Mouse (Mus musculus): Measurements from ENCODE around the gene Gm17490.
A peak's percentile ranks its signal among the peaks of the same experiment; 100 is the strongest.
"Not testable (repeated sequence)": the region's sequence is repeated elsewhere in the genome, so short reads cannot be mapped to it uniquely, and the experiment has no call there.

Gene Gm17490

GRCm38 (mm10) chr2:11635471-11636137 lies 9.5 kb upstream of the Gm17490 start:
- DNase-seq (ENCODE audit: extremely low read depth, insufficient read length, low spot score) = no peak

- DNase-seq (ENCODE audit: extremely low read depth, insufficient read length, low spot score) = no peak
These were observed 9.0 kb upstream of the Gm17490 start for GRCm38 (mm10) chr2:11635035-11635434.

GRCm38 (mm10) chr2:11623726-11624125 lies 2.3 kb downstream of the Gm17490 start:
- DNase-seq (ENCODE audit: extremely low read depth, insufficient read length, low spot score) = no peak

GRCm38 (mm10) chr2:11623173-11623572 lies 2.9 kb downstream of the Gm17490 start:
- DNase-seq (ENCODE audit: extremely low read depth, insufficient read length, low spot score) = no peak

- no peak for DNase-seq (ENCODE audit: extremely low read depth, insufficient read length, low spot score)
These were observed 6.5 kb downstream of the Gm17490 start for GRCm38 (mm10) chr2:11619598-11619997.

- DNase-seq (ENCODE audit: extremely low read depth, insufficient read length, low spot score) = no peak
These were observed 9.2 kb downstream of the Gm17490 start for GRCm38 (mm10) chr2:11616846-11617245.

- DNase-seq (ENCODE audit: extremely low read depth, insufficient read length, low spot score) = not testable (repeated sequence)
These were observed 13.1 kb downstream of the Gm17490 start for GRCm38 (mm10) chr2:11612939-11613338.

GRCm38 (mm10) chr2:11606718-11607117 lies 19.3 kb downstream of the Gm17490 start:
- not testable (repeated sequence) for DNase-seq (ENCODE audit: extremely low read depth, insufficient read length, low spot score)

- DNase-seq (ENCODE audit: extremely low read depth, insufficient read length, low spot score) = no peak
These were observed 21.2 kb downstream of the Gm17490 start for GRCm38 (mm10) chr2:11604911-11605310.

GRCm38 (mm10) chr2:11604053-11604452 lies 22.0 kb downstream of the Gm17490 start, which contains the start of gene Rbm17:
Rbm17 (minus strand) TSS chr2:11604153.
- no peak for DNase-seq (ENCODE audit: extremely low read depth, insufficient read length, low spot score)

- DNase-seq (ENCODE audit: extremely low read depth, insufficient read length, low spot score) = peak; percentile 89
These were observed 23.3 kb downstream of the Gm17490 start for GRCm38 (mm10) chr2:11602506-11603489.

GRCm38 (mm10) chr2:11601795-11602194 lies 24.3 kb downstream of the Gm17490 start:
- no peak for DNase-seq (ENCODE audit: extremely low read depth, insufficient read length, low spot score)

GRCm38 (mm10) chr2:11597906-11598305 lies 28.2 kb downstream of the Gm17490 start:
- DNase-seq (ENCODE audit: extremely low read depth, insufficient read length, low spot score) = no peak

GRCm38 (mm10) chr2:11596690-11597089 lies 29.4 kb downstream of the Gm17490 start:
- no peak for DNase-seq (ENCODE audit: extremely low read depth, insufficient read length, low spot score)

- DNase-seq (ENCODE audit: extremely low read depth, insufficient read length, low spot score) = no peak
These were observed 38.1 kb downstream of the Gm17490 start for GRCm38 (mm10) chr2:11587996-11588395.

GRCm38 (mm10) chr2:11579399-11579798 lies 46.7 kb downstream of the Gm17490 start:
- no peak for DNase-seq (ENCODE audit: extremely low read depth, insufficient read length, low spot score)

GRCm38 (mm10) chr2:11578187-11578586 lies 47.9 kb downstream of the Gm17490 start:
- DNase-seq (ENCODE audit: extremely low read depth, insufficient read length, low spot score) = no peak
